Mouse (Mus musculus) neural tube, embryonic 15.5 days (tissue): ENCODE results near the gene Drg1. TPM values are rescaled to one million over a fixed set of nuclear protein-coding genes. Genes with fewer than 3 reads are reported as not detected.
"Not testable (repeated sequence)": the region's sequence is repeated elsewhere in the genome, so short reads cannot be mapped to it uniquely, and the experiment has no call there.

Source experiments
- ATAC-seq: fragments of 200-750 bp; cut with Nextera tagmentation; 2 replicates; pipeline ENCODE4 v1.8.0; 2017; ENCODE audit warnings: mild to moderate bottlenecking, moderate TSS enrichment, moderate library complexity; ENCODE audit not compliant: low FRiP score
- H3K27ac ChIP-seq: fragments of 300-500 bp; sonication (generic); replicated peaks from 2 replicates; pipeline ENCODE4 v1.5.1; 2015; ENCODE audit warnings: mild to moderate bottlenecking, inconsistent platforms
- H3K27me3 ChIP-seq: fragments of 300-500 bp; sonication (generic); replicated peaks from 2 replicates; pipeline ENCODE4 v1.6.1; 2015; ENCODE audit warnings: inconsistent platforms
- H3K36me3 ChIP-seq: fragments of 300-500 bp; sonication (generic); 2 replicates; pipeline ENCODE4 v1.6.1; 2015; ENCODE audit warnings: inconsistent platforms
- H3K4me1 ChIP-seq: fragments of 300-500 bp; sonication (generic); 2 replicates; pipeline ENCODE4 v1.6.1; 2015; ENCODE audit warnings: inconsistent platforms
- H3K4me2 ChIP-seq: fragments of 300-500 bp; sonication (generic); 2 replicates; pipeline ENCODE4 v1.6.1; 2015; ENCODE audit warnings: inconsistent platforms, mild to moderate bottlenecking, moderate library complexity
- H3K4me3 ChIP-seq: fragments of 300-500 bp; sonication (generic); replicated peaks from 2 replicates; pipeline ENCODE4 v1.5.1; 2015; ENCODE audit warnings: mild to moderate bottlenecking, inconsistent platforms
- H3K9ac ChIP-seq: fragments of 300-500 bp; sonication (generic); replicated peaks from 2 replicates; pipeline ENCODE4 v1.6.1; 2015; ENCODE audit warnings: mild to moderate bottlenecking, inconsistent platforms
- H3K9me3 ChIP-seq: fragments of 300-500 bp; sonication (generic); replicated peaks from 2 replicates; pipeline ENCODE4 v1.6.1; 2016; ENCODE audit warnings: inconsistent platforms
- WGBS: fragments of 180-500 bp; shearing (Covaris S2); methylation state at CpG from one replicate; pipeline ENCODE4 v1.1.7; 2015; ENCODE audit warnings: mixed read lengths; 5-methylcytosine and 5-hydroxymethylcytosine counted together
- polyA plus RNA-seq: library from polyadenylated mRNA; unstranded; fragments of >200 nt; fragmentation: Nextera tagmentation; extraction: Ambion mirVana; gene quantifications from 2 replicates; pipeline ENCODE4 v1.2.1, GENCODE M21; 2015

The Drg1 gene
- polyA plus RNA-seq, 1 experiment from 2014 or later = 194 TPM

GRCm38 (mm10) chr11:3158800-3159199 lies 107.4 kb downstream of the Drg1 start:
- H3K4me2 ChIP-seq, H3K27ac ChIP-seq, ATAC-seq, H3K9ac ChIP-seq, H3K36me3 ChIP-seq, H3K4me1 ChIP-seq, H3K27me3 ChIP-seq, H3K4me3 ChIP-seq: not testable (repeated sequence)
- 93% methylated on average over 4 of the region's 4 CpGs for WGBS
- H3K9me3 ChIP-seq = peaks cover 19% of the 10 kb centered on the region

- not testable (repeated sequence) for H3K4me2 ChIP-seq, H3K9ac ChIP-seq, H3K36me3 ChIP-seq, H3K4me1 ChIP-seq, ATAC-seq, H3K4me3 ChIP-seq, H3K27me3 ChIP-seq, H3K27ac ChIP-seq
- 96% methylated on average over 6 of the region's 6 CpGs for WGBS
- H3K9me3 ChIP-seq = peaks cover 19% of the 10 kb centered on the region
Observed at GRCm38 (mm10) chr11:3157996-3158395, 108.2 kb downstream of the Drg1 start.

- WGBS = 89% methylated on average over 2 of the region's 3 CpGs
- not testable (repeated sequence) for H3K4me1 ChIP-seq, H3K4me2 ChIP-seq, ATAC-seq, H3K27ac ChIP-seq, H3K36me3 ChIP-seq, H3K27me3 ChIP-seq, H3K4me3 ChIP-seq, H3K9ac ChIP-seq
- peaks cover 13% of the 10 kb centered on the region for H3K9me3 ChIP-seq
Observed at GRCm38 (mm10) chr11:3156991-3157390, 109.2 kb downstream of the Drg1 start.

GRCm38 (mm10) chr11:3153666-3154397 lies 112.4 kb downstream of the Drg1 start:
- not testable (repeated sequence) for H3K27ac ChIP-seq, H3K27me3 ChIP-seq, H3K4me2 ChIP-seq, H3K4me1 ChIP-seq, H3K4me3 ChIP-seq, H3K9ac ChIP-seq, H3K36me3 ChIP-seq
- H3K9me3 ChIP-seq = peaks cover 14% of the 10 kb centered on the region
- WGBS = 82% methylated on average over 1 of the region's 1 CpGs
- peak; percentile 48 for ATAC-seq

- not testable (repeated sequence) for H3K9ac ChIP-seq, ATAC-seq, H3K4me1 ChIP-seq, H3K4me2 ChIP-seq, H3K36me3 ChIP-seq, H3K27me3 ChIP-seq, H3K27ac ChIP-seq, H3K4me3 ChIP-seq
- 91% methylated on average over 4 of the region's 4 CpGs for WGBS
- H3K9me3 ChIP-seq = peaks cover 11% of the 10 kb centered on the region
Observed at GRCm38 (mm10) chr11:3151358-3151757, 114.9 kb downstream of the Drg1 start.

- WGBS = 97% methylated on average over 12 of the region's 12 CpGs
Observed at GRCm38 (mm10) chr11:3150677-3151003, 115.6 kb downstream of the Drg1 start.

GRCm38 (mm10) chr11:3150003-3150676 lies 116.1 kb downstream of the Drg1 start:
- 98% methylated on average over 24 of the region's 24 CpGs for WGBS
- not testable (repeated sequence) for H3K4me1 ChIP-seq, H3K36me3 ChIP-seq, H3K27me3 ChIP-seq, H3K27ac ChIP-seq, ATAC-seq, H3K9ac ChIP-seq, H3K4me2 ChIP-seq, H3K4me3 ChIP-seq
- H3K9me3 ChIP-seq = peaks cover 11% of the 10 kb centered on the region

More at GRCm38 (mm10) chr11:3150677-3151003, 115.6 kb downstream of the Drg1 start:
- H3K4me2 ChIP-seq, H3K27me3 ChIP-seq, H3K9ac ChIP-seq, H3K4me3 ChIP-seq, ATAC-seq, H3K27ac ChIP-seq, H3K36me3 ChIP-seq, H3K4me1 ChIP-seq: not testable (repeated sequence)
- peaks cover 11% of the 10 kb centered on the region for H3K9me3 ChIP-seq

GRCm38 (mm10) chr11:3149471-3149870 lies 116.7 kb downstream of the Drg1 start:
- H3K4me1 ChIP-seq, H3K9ac ChIP-seq, H3K4me2 ChIP-seq, H3K4me3 ChIP-seq, H3K27me3 ChIP-seq, H3K27ac ChIP-seq, ATAC-seq, H3K36me3 ChIP-seq: not testable (repeated sequence)
- peaks cover 11% of the 10 kb centered on the region for H3K9me3 ChIP-seq
- 95% methylated on average over 4 of the region's 4 CpGs for WGBS

GRCm38 (mm10) chr11:3146806-3147205 lies 119.4 kb downstream of the Drg1 start:
- H3K4me1 ChIP-seq, H3K36me3 ChIP-seq, H3K9me3 ChIP-seq, H3K27ac ChIP-seq, H3K9ac ChIP-seq, H3K4me3 ChIP-seq, H3K27me3 ChIP-seq, ATAC-seq, H3K4me2 ChIP-seq: not testable (repeated sequence)
- WGBS = 93% methylated on average over 2 of the region's 2 CpGs

- not testable (repeated sequence) for H3K9ac ChIP-seq, H3K4me3 ChIP-seq, H3K27me3 ChIP-seq, ATAC-seq, H3K9me3 ChIP-seq, H3K4me1 ChIP-seq, H3K36me3 ChIP-seq, H3K4me2 ChIP-seq, H3K27ac ChIP-seq
- WGBS = 58% methylated on average over 8 of the region's 9 CpGs
Observed at GRCm38 (mm10) chr11:3145359-3146165, 120.7 kb downstream of the Drg1 start.

GRCm38 (mm10) chr11:3143984-3144383 lies 122.2 kb downstream of the Drg1 start:
- 82% methylated on average over 3 of the region's 3 CpGs for WGBS
- H3K9me3 ChIP-seq, H3K4me1 ChIP-seq, H3K27ac ChIP-seq, ATAC-seq, H3K4me3 ChIP-seq, H3K36me3 ChIP-seq, H3K4me2 ChIP-seq, H3K9ac ChIP-seq, H3K27me3 ChIP-seq: not testable (repeated sequence)

- not testable (repeated sequence) for H3K27ac ChIP-seq, H3K36me3 ChIP-seq, H3K4me1 ChIP-seq, H3K9ac ChIP-seq, H3K4me3 ChIP-seq, H3K4me2 ChIP-seq, H3K27me3 ChIP-seq
- 91% methylated on average over 4 of the region's 5 CpGs for WGBS
- peak; percentile 62 for ATAC-seq
- peaks cover 14% of the 10 kb centered on the region for H3K9me3 ChIP-seq
Observed at GRCm38 (mm10) chr11:3142413-3142812, 123.8 kb downstream of the Drg1 start.
